Mouse (Mus musculus): ENCODE measurements around the gene Rpf2. TPM values are rescaled to one million over a fixed set of nuclear protein-coding genes. Genes with fewer than 3 reads are reported as not detected.

The Rpf2 gene
- polyA plus RNA-seq, 1 experiment from 2014 or later, result 58.6 TPM

DNA sequence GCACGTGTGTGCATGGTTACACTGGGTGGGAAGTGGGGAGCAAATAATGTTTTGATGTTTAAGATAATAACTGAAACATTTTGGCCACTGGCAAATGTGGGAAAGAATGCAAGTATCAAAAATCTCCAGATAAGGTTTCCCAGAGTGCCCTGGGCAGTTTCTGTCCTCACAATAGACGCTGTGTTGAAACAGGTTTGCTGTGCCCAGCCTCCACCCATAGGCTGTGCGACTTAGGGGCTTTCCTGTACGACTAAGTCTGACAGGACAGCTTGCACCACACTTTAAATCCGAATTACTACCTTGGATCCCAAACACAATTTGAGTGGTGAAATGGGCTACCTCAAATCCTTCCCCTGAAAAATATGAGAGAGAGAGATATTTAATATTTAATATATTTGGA, 31.5 kb upstream of the Rpf2 start:
- no peak overlapping the region for H3K9ac ChIP-seq (ENCODE audit: low read depth, low read length)
- no peak overlapping the region for H3K27ac ChIP-seq (replicated peaks; ENCODE audit: low read depth, low read length)
- no peaks in the 10 kb centered on the region for H3K4me1 ChIP-seq (ENCODE audit: control insufficient read depth, insufficient read depth, low read length)
- DNase-seq (ENCODE audit: low spot score) (peak; percentile 23), ATAC-seq (ENCODE audit: low read depth) (peak; percentile 53; the same call in 1 of the 2 replicates)
- no peaks in the 10 kb centered on the region for H3K27me3 ChIP-seq (replicated peaks; ENCODE audit: control insufficient read depth, insufficient read depth, low read length)
- no peak overlapping the region for H3K4me3 ChIP-seq (ENCODE audit: low read depth, low read length)
- H3K4me2 ChIP-seq (ENCODE audit: low read depth, low read length), result no peak overlapping the region
- H3K36me3 ChIP-seq (ENCODE audit: control insufficient read depth, insufficient read depth, low read length), result 0 out of 2 replicates have a peak, but pooled peaks cover 4% of the 10 kb centered on the region
- H3K9me3 ChIP-seq (ENCODE audit: control insufficient read depth, low read length), result no peaks in the 10 kb centered on the region
- 35% methylated on average over 5 of the region's 5 CpGs for WGBS

DNA sequence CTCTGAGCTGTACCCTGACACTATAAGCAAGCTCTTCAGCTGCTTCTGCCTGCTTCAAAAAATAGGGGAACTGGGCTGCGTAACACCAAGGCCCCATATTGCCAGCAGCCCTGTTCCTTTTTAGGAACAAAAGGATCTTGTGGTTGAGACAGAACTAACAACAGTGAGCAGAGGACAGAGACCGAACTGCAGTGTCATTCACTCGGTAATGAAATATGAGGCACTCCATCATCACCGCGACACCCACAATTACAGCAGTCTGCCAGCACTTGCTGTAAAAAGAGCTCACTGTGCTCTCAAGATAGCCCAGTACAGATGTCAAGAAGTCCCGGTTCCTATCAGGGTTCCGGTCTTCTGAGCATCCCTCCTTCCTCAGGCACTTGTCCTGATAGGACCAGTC, 29.2 kb upstream of the Rpf2 start:
- no peak for DNase-seq (ENCODE audit: low spot score)
- no peak for ATAC-seq (ENCODE audit: low read depth)
- no peaks in the 10 kb centered on the region for H3K9me3 ChIP-seq (ENCODE audit: control insufficient read depth, low read length)
- no peaks in the 10 kb centered on the region for H3K36me3 ChIP-seq (ENCODE audit: control insufficient read depth, insufficient read depth, low read length)
- H3K9ac ChIP-seq (ENCODE audit: low read depth, low read length), result no peak overlapping the region
- no peaks in the 10 kb centered on the region for H3K27me3 ChIP-seq (replicated peaks; ENCODE audit: control insufficient read depth, insufficient read depth, low read length)
- no peak overlapping the region for H3K27ac ChIP-seq (replicated peaks; ENCODE audit: low read depth, low read length)
- no peak overlapping the region for H3K4me2 ChIP-seq (ENCODE audit: low read depth, low read length)
- H3K4me1 ChIP-seq (ENCODE audit: control insufficient read depth, insufficient read depth, low read length), result no peaks in the 10 kb centered on the region
- no peak overlapping the region for H3K4me3 ChIP-seq (ENCODE audit: low read depth, low read length)
- WGBS, result 50% methylated on average over 7 of the region's 7 CpGs

DNA sequence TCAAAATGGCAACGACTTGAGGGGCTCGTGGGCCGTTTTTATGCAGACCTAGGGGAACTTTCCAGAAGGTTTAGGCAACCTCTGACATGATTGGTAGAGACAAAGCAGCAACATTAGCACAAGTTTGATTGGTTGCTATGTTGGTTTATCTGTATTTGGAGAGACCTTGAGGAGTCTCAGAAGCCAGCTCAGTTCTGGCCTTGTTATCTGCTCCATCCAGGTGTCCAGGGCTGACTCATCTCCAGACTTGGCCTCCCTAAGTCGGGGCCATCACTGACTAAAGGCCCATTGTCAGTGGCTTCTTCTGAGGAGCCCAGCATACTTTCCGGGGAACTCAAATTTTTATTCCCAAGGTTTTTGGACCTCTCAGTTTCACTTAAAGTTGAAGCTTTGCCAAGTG, 27.1 kb upstream of the Rpf2 start:
- no peaks in the 10 kb centered on the region for H3K4me1 ChIP-seq (ENCODE audit: control insufficient read depth, insufficient read depth, low read length)
- 81% methylated on average over 5 of the region's 5 CpGs for WGBS
- ATAC-seq (ENCODE audit: low read depth) (no peak), DNase-seq (ENCODE audit: low spot score) (no peak)
- H3K27ac ChIP-seq (replicated peaks; ENCODE audit: low read depth, low read length), result no peak overlapping the region
- no peak overlapping the region for H3K9ac ChIP-seq (ENCODE audit: low read depth, low read length)
- no peak overlapping the region for H3K4me3 ChIP-seq (ENCODE audit: low read depth, low read length)
- no peaks in the 10 kb centered on the region for H3K36me3 ChIP-seq (ENCODE audit: control insufficient read depth, insufficient read depth, low read length)
- H3K27me3 ChIP-seq (replicated peaks; ENCODE audit: control insufficient read depth, insufficient read depth, low read length), result no peaks in the 10 kb centered on the region
- no peaks in the 10 kb centered on the region for H3K9me3 ChIP-seq (ENCODE audit: control insufficient read depth, low read length)
- no peak overlapping the region for H3K4me2 ChIP-seq (ENCODE audit: low read depth, low read length)

DNA sequence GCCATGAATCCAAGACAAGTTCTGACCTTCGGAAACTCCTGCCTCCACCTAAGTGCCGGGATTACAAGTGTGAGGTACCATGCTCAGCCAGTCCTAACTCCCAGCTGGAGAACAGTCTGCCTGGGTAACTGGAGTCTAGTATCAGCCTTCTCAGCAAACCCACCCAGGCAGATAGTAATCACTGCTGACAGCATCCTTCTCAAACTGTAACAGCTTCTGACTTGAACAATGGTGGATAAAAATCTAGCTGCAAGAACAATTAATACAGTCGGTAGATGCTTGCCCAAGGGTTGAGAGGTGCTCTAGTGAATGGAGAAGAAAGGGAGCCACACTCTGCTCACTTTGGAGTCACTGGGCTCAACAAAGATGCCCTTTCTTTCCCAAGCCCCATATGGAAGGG, 24.4 kb upstream of the Rpf2 start:
- ATAC-seq (ENCODE audit: low read depth), result no peak
- H3K36me3 ChIP-seq (ENCODE audit: control insufficient read depth, insufficient read depth, low read length), result no peaks in the 10 kb centered on the region
- H3K9ac ChIP-seq (ENCODE audit: low read depth, low read length), result no peak overlapping the region
- no peaks in the 10 kb centered on the region for H3K4me1 ChIP-seq (ENCODE audit: control insufficient read depth, insufficient read depth, low read length)
- H3K4me3 ChIP-seq (ENCODE audit: low read depth, low read length), result no peak overlapping the region
- no peak for DNase-seq (ENCODE audit: low spot score)
- H3K27ac ChIP-seq (replicated peaks; ENCODE audit: low read depth, low read length), result no peak overlapping the region
- H3K9me3 ChIP-seq (ENCODE audit: control insufficient read depth, low read length), result no peaks in the 10 kb centered on the region
- no peaks in the 10 kb centered on the region for H3K27me3 ChIP-seq (replicated peaks; ENCODE audit: control insufficient read depth, insufficient read depth, low read length)
- WGBS, result 86% methylated on average over 3 of the region's 3 CpGs
- H3K4me2 ChIP-seq (ENCODE audit: low read depth, low read length), result no peak overlapping the region

DNA sequence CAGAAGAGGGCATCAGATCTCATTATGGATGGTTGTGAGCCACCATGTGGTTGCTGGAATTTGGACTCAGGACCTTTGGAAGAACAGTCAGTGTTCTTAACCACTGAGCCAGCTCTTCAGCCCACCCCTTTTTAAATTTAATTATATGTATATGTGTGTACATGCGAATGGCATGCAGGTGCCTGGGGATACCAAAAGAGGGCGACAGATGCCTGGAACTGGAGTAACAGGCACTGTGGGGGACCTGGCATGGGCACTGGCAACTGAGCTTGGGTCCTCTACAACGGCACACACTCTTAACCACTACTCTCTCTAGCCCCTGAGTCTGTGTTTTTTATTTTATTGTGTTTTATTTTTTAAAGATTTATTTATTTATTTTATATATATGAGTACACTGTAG, 18.1 kb upstream of the Rpf2 start:
- Histone ChIP-seq H3K4me2 (ENCODE audit: low read depth, low read length) (no peak overlapping the region), H3K4me1 (ENCODE audit: control insufficient read depth, insufficient read depth, low read length) (no peaks in the 10 kb centered on the region), H3K9me3 (ENCODE audit: control insufficient read depth, low read length) (no peaks in the 10 kb centered on the region), H3K9ac (ENCODE audit: low read depth, low read length) (no peak overlapping the region), H3K27me3 (replicated peaks; ENCODE audit: control insufficient read depth, insufficient read depth, low read length) (no peaks in the 10 kb centered on the region), H3K27ac (replicated peaks; ENCODE audit: low read depth, low read length) (no peak overlapping the region), H3K4me3 (ENCODE audit: low read depth, low read length) (no peak overlapping the region), H3K36me3 (ENCODE audit: control insufficient read depth, insufficient read depth, low read length) (no peaks in the 10 kb centered on the region)
- 83% methylated on average over 3 of the region's 3 CpGs for WGBS
- no peak for ATAC-seq (ENCODE audit: low read depth)
- no peak for DNase-seq (ENCODE audit: low spot score)

DNA sequence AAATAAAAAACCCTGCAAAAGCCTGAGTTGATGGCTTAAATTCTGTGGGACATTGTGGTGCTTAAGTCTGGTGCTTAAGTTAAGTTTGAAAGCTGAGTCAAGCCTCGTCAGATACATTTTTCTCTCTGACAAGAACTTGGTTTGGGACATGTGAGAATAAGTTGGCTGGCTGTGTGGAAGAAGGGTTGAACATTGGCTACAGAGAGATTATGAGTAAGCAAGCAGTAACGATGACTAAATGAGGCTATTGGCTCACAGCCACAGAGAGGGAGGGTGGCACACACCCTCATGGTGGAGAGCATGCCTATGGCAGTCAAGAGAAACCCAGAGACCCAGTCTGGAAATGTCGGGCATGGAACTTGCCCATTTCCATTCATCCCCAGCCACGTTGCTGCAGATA, 16.9 kb upstream of the Rpf2 start:
- no peak for ATAC-seq (ENCODE audit: low read depth)

DNA sequence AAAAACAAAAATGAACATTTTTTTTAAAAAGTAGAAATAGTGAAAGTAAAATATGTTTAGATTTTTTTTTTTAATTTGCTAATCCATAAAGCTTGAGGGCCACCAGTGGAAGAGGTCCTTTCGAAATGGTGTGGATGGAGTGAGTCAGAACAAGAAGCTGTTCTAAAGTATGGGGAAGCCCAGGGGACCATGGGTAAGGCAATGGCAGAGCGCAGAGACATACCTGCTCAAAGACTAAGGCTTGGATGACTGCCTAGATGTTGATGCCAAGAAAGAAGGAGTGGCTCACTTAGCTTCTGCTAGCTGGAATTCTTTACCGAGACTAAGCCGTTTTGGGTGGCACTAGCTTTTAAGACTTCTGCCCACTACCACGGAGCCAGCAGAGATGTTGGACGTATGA, 15.4 kb upstream of the Rpf2 start:
- Histone ChIP-seq H3K9me3 (ENCODE audit: control insufficient read depth, low read length) (no peaks in the 10 kb centered on the region), H3K9ac (ENCODE audit: low read depth, low read length) (no peak overlapping the region), H3K4me3 (ENCODE audit: low read depth, low read length) (no peak overlapping the region), H3K27ac (replicated peaks; ENCODE audit: low read depth, low read length) (no peak overlapping the region), H3K36me3 (ENCODE audit: control insufficient read depth, insufficient read depth, low read length) (no peaks in the 10 kb centered on the region), H3K27me3 (replicated peaks; ENCODE audit: control insufficient read depth, insufficient read depth, low read length) (no peaks in the 10 kb centered on the region), H3K4me1 (ENCODE audit: control insufficient read depth, insufficient read depth, low read length) (no peaks in the 10 kb centered on the region), H3K4me2 (ENCODE audit: low read depth, low read length) (no peak overlapping the region)
- ATAC-seq (ENCODE audit: low read depth), result no peak
- DNase-seq (ENCODE audit: low spot score), result peak; percentile 11
- 86% methylated on average over 6 of the region's 6 CpGs for whole genome bisulfite sequencing

More for the DNA sequence above, 16.9 kb upstream of the Rpf2 start:
- no peaks in the 10 kb centered on the region for H3K27me3 ChIP-seq (replicated peaks; ENCODE audit: control insufficient read depth, insufficient read depth, low read length)
- H3K36me3 ChIP-seq (ENCODE audit: control insufficient read depth, insufficient read depth, low read length), result no peaks in the 10 kb centered on the region
- 87% methylated on average over 4 of the region's 4 CpGs for WGBS
- H3K27ac ChIP-seq (replicated peaks; ENCODE audit: low read depth, low read length), result no peak overlapping the region
- no peaks in the 10 kb centered on the region for H3K4me1 ChIP-seq (ENCODE audit: control insufficient read depth, insufficient read depth, low read length)
- H3K9ac ChIP-seq (ENCODE audit: low read depth, low read length), result no peak overlapping the region
- no peaks in the 10 kb centered on the region for H3K9me3 ChIP-seq (ENCODE audit: control insufficient read depth, low read length)
- H3K4me3 ChIP-seq (ENCODE audit: low read depth, low read length), result no peak overlapping the region
- no peak overlapping the region for H3K4me2 ChIP-seq (ENCODE audit: low read depth, low read length)
- DNase-seq (ENCODE audit: low spot score), result no peak

DNA sequence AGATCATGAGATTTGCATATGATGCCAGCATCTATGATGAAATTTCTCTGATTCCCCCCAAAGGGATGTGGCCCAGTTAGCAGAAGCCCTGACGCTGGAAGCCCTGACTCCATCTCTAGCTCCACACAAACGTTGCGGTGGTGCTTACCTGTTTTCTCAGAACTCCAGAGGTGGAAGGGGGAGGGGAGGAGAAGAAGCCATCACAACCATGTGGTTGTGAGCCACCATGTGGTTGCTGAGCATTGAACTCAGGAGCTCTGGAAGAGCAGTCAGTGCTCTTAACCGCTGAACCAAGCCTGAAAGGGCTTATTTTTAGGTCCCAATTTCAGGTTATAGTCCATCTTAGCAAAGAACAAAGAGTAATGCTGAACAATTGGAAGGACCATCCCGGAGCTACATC, 13.5 kb upstream of the Rpf2 start:
- Histone ChIP-seq H3K4me2 (ENCODE audit: low read depth, low read length) (no peak overlapping the region), H3K4me1 (ENCODE audit: control insufficient read depth, insufficient read depth, low read length) (no peaks in the 10 kb centered on the region), H3K9ac (ENCODE audit: low read depth, low read length) (no peak overlapping the region), H3K36me3 (ENCODE audit: control insufficient read depth, insufficient read depth, low read length) (no peaks in the 10 kb centered on the region), H3K27me3 (replicated peaks; ENCODE audit: control insufficient read depth, insufficient read depth, low read length) (no peaks in the 10 kb centered on the region), H3K27ac (replicated peaks; ENCODE audit: low read depth, low read length) (no peak overlapping the region), H3K9me3 (ENCODE audit: control insufficient read depth, low read length) (no peaks in the 10 kb centered on the region), H3K4me3 (ENCODE audit: low read depth, low read length) (no peak overlapping the region)
- 52% methylated on average over 5 of the region's 5 CpGs for WGBS
- no peak for DNase-seq (ENCODE audit: low spot score)
- no peak for ATAC-seq (ENCODE audit: low read depth)

DNA sequence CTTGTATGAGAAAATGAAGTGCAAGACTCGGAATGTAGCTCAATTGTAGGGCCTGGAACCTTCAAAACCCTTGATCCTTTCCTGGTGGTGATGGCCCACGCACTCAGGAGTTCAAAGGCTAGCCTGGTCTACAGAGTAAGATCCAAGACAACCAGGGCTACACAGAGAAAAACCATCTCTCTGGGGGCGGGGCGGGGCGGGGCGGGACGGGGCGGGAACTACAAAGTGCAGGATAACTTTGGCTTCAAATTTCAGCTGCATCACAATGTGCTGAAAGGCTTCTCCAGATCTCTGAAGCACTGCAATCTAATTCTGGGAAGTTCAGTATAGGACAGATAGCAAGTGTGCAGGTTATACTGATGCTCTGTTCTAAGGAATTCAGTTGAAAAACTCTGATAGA, 12.7 kb upstream of the Rpf2 start:
- no peaks in the 10 kb centered on the region for H3K4me1 ChIP-seq (ENCODE audit: control insufficient read depth, insufficient read depth, low read length)
- no peak overlapping the region for H3K4me3 ChIP-seq (ENCODE audit: low read depth, low read length)
- H3K9ac ChIP-seq (ENCODE audit: low read depth, low read length), result no peak overlapping the region
- ATAC-seq (ENCODE audit: low read depth) (no peak), DNase-seq (ENCODE audit: low spot score) (no peak)
- H3K4me2 ChIP-seq (ENCODE audit: low read depth, low read length), result no peak overlapping the region
- H3K27ac ChIP-seq (replicated peaks; ENCODE audit: low read depth, low read length), result no peak overlapping the region
- 13% methylated on average over 8 of the region's 8 CpGs for WGBS
- H3K27me3 ChIP-seq (replicated peaks; ENCODE audit: control insufficient read depth, insufficient read depth, low read length), result no peaks in the 10 kb centered on the region
- H3K9me3 ChIP-seq (ENCODE audit: control insufficient read depth, low read length), result no peaks in the 10 kb centered on the region
- no peaks in the 10 kb centered on the region for H3K36me3 ChIP-seq (ENCODE audit: control insufficient read depth, insufficient read depth, low read length)
